Mouse (Mus musculus) kidney, adult 2 months (tissue): ENCODE results near the gene Cga.

Experiments used
- CTCF ChIP-seq: fragments of 200-500 bp; conservative IDR thresholded peaks from 2 replicates; pipeline ENCODE4 v1.5.1; 2011; ENCODE audit warnings: low read depth, mild to moderate bottlenecking, control low read depth, low read length, moderate library complexity, mixed read lengths; ENCODE audit not compliant: insufficient read depth, insufficient read length
- POLR2A ChIP-seq: fragments of 200-500 bp; IDR thresholded peaks from one replicate; pipeline ENCODE4 v1.6.1; 2011; ENCODE audit warnings: low read depth, low read length, control low read depth

DNA sequence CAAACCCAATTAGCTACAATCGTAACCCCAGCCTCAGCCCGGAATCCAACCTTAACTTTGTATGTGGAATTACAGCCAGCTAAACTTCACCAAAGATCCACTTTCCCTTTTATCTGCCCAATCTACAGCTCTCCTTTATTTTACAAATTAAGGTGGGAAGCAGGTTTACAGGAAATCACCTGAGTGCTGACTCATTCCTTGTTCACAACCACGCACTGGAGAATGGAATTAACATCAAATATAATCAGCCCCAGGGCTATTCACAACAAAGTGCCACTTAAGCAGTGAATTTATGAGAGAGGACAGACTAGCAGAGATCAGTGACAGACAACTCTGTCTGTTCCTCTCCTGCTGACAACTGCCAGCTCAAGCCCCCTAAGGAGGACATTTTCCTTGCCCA lies 17.8 kb downstream of the Cga start:
- TF ChIP-seq POLR2A (no peak), CTCF (no peak)
